Mouse (Mus musculus) megakaryocyte, adult 5-6 weeks (primary cell): ENCODE measurements around the gene Efs. TPM values are rescaled to one million over a fixed set of nuclear protein-coding genes. Genes with fewer than 3 reads are reported as not detected.

ENCODE experiments used
- ATAC-seq: 2 replicates; pipeline ENCODE4 v1.8.0; 2016; ENCODE audit warnings: mild to moderate bottlenecking, inconsistent platforms; ENCODE audit not compliant: poor library complexity, severe bottlenecking
- total RNA-seq, 2 experiments: library from RNA; stranded (forward) in 1 of 2; stranded (reverse) in 1 of 2; fragments of 153-499, 151-499 nt in 1 of 2; fragments of 221-1000, 200-1000 nt in 1 of 2; gene quantifications; 2 replicates each; pipeline versions ENCODE4 v1.2.3 to v1.2.4; 2015 to 2017

Efs gene
- total RNA-seq, 2 experiments from 2014 or later = not detected

GRCm38 (mm10) chr14:54876539-54877047 lies 49.3 kb downstream of the Efs start:
- ATAC-seq = peak; percentile 77

GRCm38 (mm10) chr14:54875844-54876538 lies 49.9 kb downstream of the Efs start:
- peak; percentile 13 for ATAC-seq

- no peak for ATAC-seq
Observed at GRCm38 (mm10) chr14:54874165-54874564, 51.8 kb downstream of the Efs start.

GRCm38 (mm10) chr14:54870861-54871260 lies 55.1 kb downstream of the Efs start, which contains the start of gene Homez:
Gene Homez (minus strand): TSS chr14:54870961.
- ATAC-seq = no peak

- no peak for ATAC-seq
Observed at GRCm38 (mm10) chr14:54868026-54868425, 57.9 kb downstream of the Efs start.

GRCm38 (mm10) chr14:54866936-54867335 lies 59.0 kb downstream of the Efs start:
- no peak for ATAC-seq

Other genes with a start within 250 kb of the Efs start
- 57.9 and 59.1 TPM in 2 replicates for gene 1700123O20Rik, start 239.9 kb downstream of the Efs start, total RNA-seq (2015)
- gene 1700123O20Rik, start 239.9 kb downstream of the Efs start, total RNA-seq (2017) = 34.3 and 34.8 TPM in 2 replicates
- gene Acin1, start 239.2 kb downstream of the Efs start, total RNA-seq (2015) = 99.7 and 131 TPM in 2 replicates
- gene Acin1, start 239.2 kb downstream of the Efs start, total RNA-seq (2017) = 173 and 223 TPM in 2 replicates
- gene Gm29776, start 227.3 kb downstream of the Efs start, total RNA-seq (2015) = 0.25 and 0.46 TPM in 2 replicates
- not detected in 2 replicates for gene Gm29776, start 227.3 kb downstream of the Efs start, total RNA-seq (2017)
- gene Cebpe, start 214.0 kb downstream of the Efs start, total RNA-seq (2015) = 24.4 and 26.0 TPM in 2 replicates
- gene Cebpe, start 214.0 kb downstream of the Efs start, total RNA-seq (2017) = 41.9 and 52.8 TPM in 2 replicates
- 9.1 and 14.3 TPM in 2 replicates for gene Slc7a8, start 144.2 kb downstream of the Efs start, total RNA-seq (2015)
- gene Slc7a8, start 144.2 kb downstream of the Efs start, total RNA-seq (2017) = 1.3 and 2.8 TPM in 2 replicates
- not detected in 2 replicates for gene Rnf212b, start 112.0 kb downstream of the Efs start, total RNA-seq (2015)
- gene Rnf212b, start 112.0 kb downstream of the Efs start, total RNA-seq (2017) = not detected in 2 replicates
- 6.3 and 6.8 TPM in 2 replicates for gene Homez, start 55.2 kb downstream of the Efs start, total RNA-seq (2015)
- 4.6 and 13.3 TPM in 2 replicates for gene Homez, start 55.2 kb downstream of the Efs start, total RNA-seq (2017)
- 9.8 and 11.9 TPM in 2 replicates for gene Ppp1r3e, start 48.6 kb downstream of the Efs start, total RNA-seq (2015)
- 0.22 and 1.8 TPM in 2 replicates for gene Ppp1r3e, start 48.6 kb downstream of the Efs start, total RNA-seq (2017)
- 2.1 and 3.0 TPM in 2 replicates for gene Bcl2l2, start 42.7 kb downstream of the Efs start, total RNA-seq (2015)
- gene Bcl2l2, start 42.7 kb downstream of the Efs start, total RNA-seq (2017) = 4.4 and 6.2 TPM in 2 replicates
- gene Gm20521, start 42.7 kb downstream of the Efs start, total RNA-seq (2015) = not detected in 2 replicates
- gene Gm20521, start 42.7 kb downstream of the Efs start, total RNA-seq (2017) = not detected in 2 replicates
- gene Pabpn1, start 33.6 kb downstream of the Efs start, total RNA-seq (2015) = 48.9 and 67.2 TPM in 2 replicates
- gene Pabpn1, start 33.6 kb downstream of the Efs start, total RNA-seq (2017) = 153 and 165 TPM in 2 replicates
- gene Slc22a17, start 13.0 kb downstream of the Efs start, total RNA-seq (2015) = 0.11 and 0.56 TPM in 2 replicates
- gene Slc22a17, start 13.0 kb downstream of the Efs start, total RNA-seq (2017) = 0.73 TPM in 1 of 2 replicates, not detected in the other
- not detected in 2 replicates for gene Il25, start 6.6 kb upstream of the Efs start, total RNA-seq (2015)
- not detected in 2 replicates for gene Il25, start 6.6 kb upstream of the Efs start, total RNA-seq (2017)
- gene Cmtm5, start 10.1 kb upstream of the Efs start, total RNA-seq (2015) = not detected in 2 replicates
- gene Cmtm5, start 10.1 kb upstream of the Efs start, total RNA-seq (2017) = not detected in 2 replicates
- not detected in 2 replicates for gene Myh6, start 40.8 kb upstream of the Efs start, total RNA-seq (2015)
- gene Myh6, start 40.8 kb upstream of the Efs start, total RNA-seq (2017) = not detected in 2 replicates
- gene Gm17428, start 50.8 kb upstream of the Efs start, total RNA-seq (2015) = not detected in 2 replicates
- not detected in 2 replicates for gene Gm17428, start 50.8 kb upstream of the Efs start, total RNA-seq (2017)
- not detected in 2 replicates for gene Myh7, start 68.5 kb upstream of the Efs start, total RNA-seq (2015)
- not detected in 2 replicates for gene Myh7, start 68.5 kb upstream of the Efs start, total RNA-seq (2017)
- gene Ngdn, start 89.3 kb upstream of the Efs start, total RNA-seq (2015) = 56.1 and 56.9 TPM in 2 replicates
- gene Ngdn, start 89.3 kb upstream of the Efs start, total RNA-seq (2017) = 32.9 and 52.7 TPM in 2 replicates
- 2.0 and 2.1 TPM in 2 replicates for gene Zfhx2, start 166.2 kb upstream of the Efs start, total RNA-seq (2015)
- gene Zfhx2, start 166.2 kb upstream of the Efs start, total RNA-seq (2017) = 1.1 and 1.3 TPM in 2 replicates
- gene Thtpa, start 168.7 kb upstream of the Efs start, total RNA-seq (2015) = 5.4 and 6.9 TPM in 2 replicates
- 5.9 and 7.2 TPM in 2 replicates for gene Thtpa, start 168.7 kb upstream of the Efs start, total RNA-seq (2017)
- gene Ap1g2, start 180.5 kb upstream of the Efs start, total RNA-seq (2015) = 43.2 and 46.7 TPM in 2 replicates
- gene Ap1g2, start 180.5 kb upstream of the Efs start, total RNA-seq (2017) = 11.8 and 18.3 TPM in 2 replicates
- gene Jph4, start 190.8 kb upstream of the Efs start, total RNA-seq (2015) = not detected in 2 replicates
- gene Jph4, start 190.8 kb upstream of the Efs start, total RNA-seq (2017) = not detected in 2 replicates